Mouse (Mus musculus): ENCODE results near the gene Vwce. TPM values are rescaled to one million over a fixed set of nuclear protein-coding genes. Genes with fewer than 3 reads are reported as not detected.

The Vwce gene
- total RNA-seq, 2 experiments from 2014 or later: 0.35 to 0.66 TPM

- DNase-seq (ENCODE audit: low spot score in 2 of 2): no peak
- intact Hi-C loops (cut with DNase I): no loop called here
These were observed 6.1 kb downstream of the Vwce start for GRCm38 (mm10) chr19:10640080-10640479.

GRCm38 (mm10) chr19:10640589-10641378 is 6.8 kb downstream of the Vwce start:
- no peak for DNase-seq (ENCODE audit: low spot score in 2 of 2)
- intact Hi-C loops (cut with DNase I): no loop called here

GRCm38 (mm10) chr19:10645616-10646015 is 11.6 kb downstream of the Vwce start:
- intact Hi-C loops (cut with DNase I): no loop called here
- DNase-seq (ENCODE audit: low spot score in 2 of 2): no peak

- DNase-seq (ENCODE audit: low spot score in 2 of 2): no peak
These were observed 14.1 kb downstream of the Vwce start for GRCm38 (mm10) chr19:10648156-10648555.

GRCm38 (mm10) chr19:10656058-10656457 is 22.0 kb downstream of the Vwce start:
- intact Hi-C loops (cut with DNase I): no loop called here
- no peak for DNase-seq (ENCODE audit: low spot score in 2 of 2)

More at GRCm38 (mm10) chr19:10648156-10648555, 14.1 kb downstream of the Vwce start:
- intact Hi-C loops (cut with DNase I): no loop called here

- DNase-seq (ENCODE audit: low spot score in 2 of 2): no peak
- intact Hi-C loops (cut with DNase I): no loop called here
These were observed 23.7 kb downstream of the Vwce start for GRCm38 (mm10) chr19:10657742-10658141.

- DNase-seq (ENCODE audit: low spot score in 2 of 2): no peak
These were observed 24.4 kb downstream of the Vwce start for GRCm38 (mm10) chr19:10658406-10658805.

GRCm38 (mm10) chr19:10661373-10661772 is 27.4 kb downstream of the Vwce start:
- intact Hi-C loops (cut with DNase I): no loop called here
- no peak for DNase-seq (ENCODE audit: low spot score in 2 of 2)

More at GRCm38 (mm10) chr19:10658406-10658805, 24.4 kb downstream of the Vwce start:
- intact Hi-C loops (cut with DNase I): no loop called here

- intact Hi-C loops (cut with DNase I): no loop called here
- no peak for DNase-seq (ENCODE audit: low spot score in 2 of 2)
These were observed 27.9 kb downstream of the Vwce start for GRCm38 (mm10) chr19:10661919-10662318.

- intact Hi-C loops (cut with DNase I): no loop called here
- DNase-seq (ENCODE audit: low spot score in 2 of 2): no peak
These were observed 28.7 kb downstream of the Vwce start for GRCm38 (mm10) chr19:10662665-10663064.

- DNase-seq (ENCODE audit: low spot score in 2 of 2): no peak
- intact Hi-C loops (cut with DNase I): loop anchor here (5.0 kb wide), 1 partner anchor 307 kb away; the partner anchor contains the start of gene Ms4a10
These were observed 31.1 kb downstream of the Vwce start for GRCm38 (mm10) chr19:10665093-10665492.

GRCm38 (mm10) chr19:10665499-10665898 is 31.5 kb downstream of the Vwce start:
- peak; percentile 34 to 45 for DNase-seq (ENCODE audit: low spot score in 2 of 2)
- intact Hi-C loops (cut with DNase I): loop anchor here (5.0 kb wide), 1 partner anchor 307 kb away; the partner anchor contains the start of gene Ms4a10

- intact Hi-C loops (cut with DNase I): no loop called here
- DNase-seq (ENCODE audit: low spot score in 2 of 2): no peak
These were observed 37.3 kb downstream of the Vwce start for GRCm38 (mm10) chr19:10671319-10671718.

GRCm38 (mm10) chr19:10671854-10672417 is 37.9 kb downstream of the Vwce start:
- DNase-seq (ENCODE audit: low spot score in 2 of 2): no peak
- intact Hi-C loops (cut with DNase I): no loop called here

- DNase-seq (ENCODE audit: low spot score in 2 of 2): no peak
- intact Hi-C loops (cut with DNase I): no loop called here
These were observed 39.3 kb downstream of the Vwce start for GRCm38 (mm10) chr19:10673275-10673674.

GRCm38 (mm10) chr19:10676656-10677055 is 42.6 kb downstream of the Vwce start:
- DNase-seq (ENCODE audit: low spot score in 2 of 2): no peak
- intact Hi-C loops (cut with DNase I): loop anchor here (5.0 kb wide), 1 partner anchor 281 kb away; no protein-coding TSS in a partner anchor

- peak; percentile 62 to 78 for DNase-seq (ENCODE audit: low spot score in 2 of 2)
- intact Hi-C loops (cut with DNase I): loop anchor here (1.0 to 5.0 kb wide), 2 partner anchors 31 to 279 kb away; no protein-coding TSS in a partner anchor
These were observed 44.1 kb downstream of the Vwce start, which contains the start of gene Pga5 for GRCm38 (mm10) chr19:10677915-10678771. Gene Pga5 (minus strand): TSS chr19:10678071.

- no peak for DNase-seq (ENCODE audit: low spot score in 2 of 2)
- intact Hi-C loops (cut with DNase I): loop anchor here (1.0 to 5.0 kb wide), 2 partner anchors 31 to 279 kb away; no protein-coding TSS in a partner anchor
These were observed 44.7 kb downstream of the Vwce start for GRCm38 (mm10) chr19:10678772-10679067.

GRCm38 (mm10) chr19:10681571-10681970 is 47.6 kb downstream of the Vwce start:
- intact Hi-C loops (cut with DNase I): no loop called here
- no peak for DNase-seq (ENCODE audit: low spot score in 2 of 2)

- no peak for DNase-seq (ENCODE audit: low spot score in 2 of 2)
- intact Hi-C loops (cut with DNase I): no loop called here
These were observed 51.1 kb downstream of the Vwce start for GRCm38 (mm10) chr19:10685081-10685480.
